Mouse (Mus musculus): Measurements from ENCODE around the gene Pde4dip. TPM values are rescaled to one million over a fixed set of nuclear protein-coding genes. Genes with fewer than 3 reads are reported as not detected.

Gene Pde4dip
- polyA plus RNA-seq, 1 experiment: 0.01 TPM

DNA sequence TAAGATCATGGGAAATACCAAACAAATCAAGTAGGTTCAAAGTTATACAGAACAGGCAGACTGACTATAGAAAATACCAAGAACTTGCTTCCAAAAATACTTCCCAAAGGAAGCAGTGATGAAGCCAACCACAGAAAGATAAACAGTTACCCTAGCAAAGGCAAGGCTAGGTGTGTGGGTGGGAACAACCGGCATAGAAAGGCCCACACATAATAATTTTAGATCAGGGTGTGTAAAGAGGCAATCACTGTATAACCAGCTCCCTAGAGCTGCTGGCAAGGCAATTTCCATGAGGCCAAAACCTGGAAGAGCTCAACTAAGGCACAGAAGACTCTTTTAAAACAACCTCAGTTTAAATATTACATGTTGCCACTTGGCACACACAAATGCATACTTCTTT, 29.1 kb downstream of the Pde4dip start:
- Histone ChIP-seq H3K4me1 (ENCODE audit: control insufficient read depth) (no peaks in the 10 kb centered on the region), H3K4me3 (replicated peaks) (no peak overlapping the region), H3K9me3 (ENCODE audit: control insufficient read depth, low read length) (no peaks in the 10 kb centered on the region), H3K27me3 (ENCODE audit: control insufficient read depth) (no peaks in the 10 kb centered on the region), H3K36me3 (ENCODE audit: control insufficient read depth) (no peaks in the 10 kb centered on the region)
- TF ChIP-seq GATA1 (IDR thresholded peaks at IDR 0.05; ENCODE audit: low read length) (no peak), TAL1 (IDR thresholded peaks at IDR 0.05; ENCODE audit: low read length) (no peak)

DNA sequence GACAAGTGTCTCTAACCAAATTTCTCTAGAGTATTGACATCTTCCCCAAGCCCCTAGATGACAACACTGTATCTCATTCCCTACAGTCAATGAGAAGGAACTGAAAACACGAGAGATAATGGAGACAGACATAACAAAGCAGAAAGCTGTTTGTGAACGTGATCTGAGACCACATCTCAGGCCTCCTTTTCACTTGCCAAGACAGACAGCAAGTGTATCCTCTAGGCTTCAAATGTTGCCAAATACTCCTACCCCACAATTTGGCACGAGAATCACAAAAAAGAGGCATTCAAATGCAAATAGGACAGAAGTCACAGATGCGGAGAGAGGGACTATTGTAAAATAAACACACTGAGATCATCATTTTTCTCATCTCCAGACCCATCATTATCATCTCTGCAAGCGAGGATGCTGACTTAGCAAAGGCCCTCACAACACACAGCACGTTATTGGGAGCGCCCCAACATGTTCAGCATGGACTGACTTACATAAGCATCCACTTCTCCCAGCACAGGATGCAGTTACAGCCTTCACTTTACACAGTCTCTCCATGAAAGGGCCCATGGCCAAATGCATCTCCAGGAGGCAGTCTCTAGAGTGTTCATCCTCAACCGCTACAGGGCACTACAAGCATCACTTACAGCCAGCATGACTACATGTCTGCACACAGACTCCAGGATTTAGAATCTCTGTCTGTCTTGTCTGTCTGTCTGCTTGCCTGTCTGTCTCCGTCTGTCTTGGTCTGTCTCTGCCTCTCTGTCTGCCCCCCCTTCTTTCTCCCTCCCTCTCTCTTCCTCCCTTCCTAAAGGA, 33.7 kb downstream of the Pde4dip start:
- TF ChIP-seq TAL1 (IDR thresholded peaks at IDR 0.05; ENCODE audit: low read length) (no peak), GATA1 (IDR thresholded peaks at IDR 0.05; ENCODE audit: low read length) (no peak)
- Histone ChIP-seq H3K4me3 (replicated peaks) (no peak overlapping the region), H3K36me3 (ENCODE audit: control insufficient read depth) (no peaks in the 10 kb centered on the region), H3K27me3 (ENCODE audit: control insufficient read depth) (no peaks in the 10 kb centered on the region), H3K9me3 (ENCODE audit: control insufficient read depth, low read length) (no peaks in the 10 kb centered on the region), H3K4me1 (ENCODE audit: control insufficient read depth) (no peaks in the 10 kb centered on the region)

DNA sequence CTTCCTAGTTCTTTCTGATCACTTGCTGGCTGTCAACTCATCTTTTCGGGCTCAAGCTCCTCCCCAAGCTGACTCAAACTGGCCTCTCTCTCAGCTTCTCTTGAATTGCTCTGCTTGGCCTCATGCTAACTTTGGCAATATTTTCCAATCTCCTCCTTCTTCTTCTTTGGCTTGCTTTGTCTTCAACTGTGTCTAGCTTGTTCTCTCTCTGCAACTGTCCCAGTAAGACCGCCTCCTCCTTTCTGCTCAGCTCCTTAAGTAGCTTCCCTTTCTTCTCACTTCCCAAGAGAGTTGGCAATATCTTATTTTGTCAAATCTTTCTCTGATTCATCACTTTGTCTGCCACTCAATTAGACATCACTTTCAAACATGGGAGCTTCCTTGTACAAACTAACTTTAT, 36.7 kb downstream of the Pde4dip start:
- Histone ChIP-seq H3K36me3 (ENCODE audit: control insufficient read depth) (no peaks in the 10 kb centered on the region), H3K9me3 (ENCODE audit: control insufficient read depth, low read length) (no peaks in the 10 kb centered on the region), H3K27me3 (ENCODE audit: control insufficient read depth) (no peaks in the 10 kb centered on the region), H3K4me1 (ENCODE audit: control insufficient read depth) (no peaks in the 10 kb centered on the region), H3K4me3 (replicated peaks) (no peak overlapping the region)
- TF ChIP-seq GATA1 (IDR thresholded peaks at IDR 0.05; ENCODE audit: low read length) (no peak), TAL1 (IDR thresholded peaks at IDR 0.05; ENCODE audit: low read length) (no peak)

DNA sequence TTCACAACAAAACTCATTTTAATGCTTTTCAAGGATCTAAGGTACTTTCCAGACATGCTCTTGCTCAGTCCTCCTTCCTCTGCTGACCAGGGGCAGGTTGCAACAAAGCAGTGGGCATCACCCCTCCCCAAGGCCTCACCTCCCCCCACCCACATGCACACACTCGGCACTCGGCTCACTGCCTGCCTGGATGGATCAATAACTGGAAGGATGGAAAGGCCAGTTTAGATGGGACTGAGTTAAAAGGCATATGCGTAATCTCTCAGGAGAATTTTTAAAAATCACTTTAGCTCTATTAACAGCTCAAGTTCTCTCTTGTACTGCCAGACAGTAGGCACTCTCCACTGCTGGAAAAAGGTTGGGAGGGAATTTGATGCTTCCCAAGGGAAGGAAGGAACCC, 40.9 kb downstream of the Pde4dip start:
- no peaks in the 10 kb centered on the region for H3K27me3 ChIP-seq (ENCODE audit: control insufficient read depth)
- H3K4me3 ChIP-seq (replicated peaks): no peak overlapping the region
- TF ChIP-seq GATA1 (IDR thresholded peaks at IDR 0.05; ENCODE audit: low read length) (no peak), TAL1 (IDR thresholded peaks at IDR 0.05; ENCODE audit: low read length) (no peak)
- no peaks in the 10 kb centered on the region for H3K36me3 ChIP-seq (ENCODE audit: control insufficient read depth)
- no peaks in the 10 kb centered on the region for H3K4me1 ChIP-seq (ENCODE audit: control insufficient read depth)
- no peaks in the 10 kb centered on the region for H3K9me3 ChIP-seq (ENCODE audit: control insufficient read depth, low read length)

DNA sequence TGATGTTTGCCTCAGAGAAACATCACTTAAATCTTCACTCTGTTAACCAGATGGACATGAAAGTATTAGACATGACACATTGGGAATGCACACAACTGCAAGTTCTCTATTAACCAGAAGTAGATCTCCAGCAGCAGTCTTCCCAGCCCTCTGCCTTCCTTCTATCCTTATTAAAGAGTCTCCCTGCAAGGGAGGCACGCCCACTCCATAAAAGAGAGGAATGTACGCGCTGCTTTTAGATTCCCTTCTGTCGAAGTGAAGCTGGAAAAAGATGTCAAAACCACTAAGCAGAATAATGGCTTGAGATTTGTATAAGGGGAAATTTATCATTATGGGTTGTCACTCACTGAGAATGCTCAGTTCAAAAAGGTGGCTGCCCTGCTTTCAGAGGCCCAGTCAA, 42.1 kb downstream of the Pde4dip start:
- no peaks in the 10 kb centered on the region for H3K36me3 ChIP-seq (ENCODE audit: control insufficient read depth)
- H3K9me3 ChIP-seq (ENCODE audit: control insufficient read depth, low read length): no peaks in the 10 kb centered on the region
- no peaks in the 10 kb centered on the region for H3K4me1 ChIP-seq (ENCODE audit: control insufficient read depth)
- no peaks in the 10 kb centered on the region for H3K27me3 ChIP-seq (ENCODE audit: control insufficient read depth)
- H3K4me3 ChIP-seq (replicated peaks): no peak overlapping the region
- TF ChIP-seq TAL1 (IDR thresholded peaks at IDR 0.05; ENCODE audit: low read length): no peak
- no peak for TF ChIP-seq GATA1 (IDR thresholded peaks at IDR 0.05; ENCODE audit: low read length)

DNA sequence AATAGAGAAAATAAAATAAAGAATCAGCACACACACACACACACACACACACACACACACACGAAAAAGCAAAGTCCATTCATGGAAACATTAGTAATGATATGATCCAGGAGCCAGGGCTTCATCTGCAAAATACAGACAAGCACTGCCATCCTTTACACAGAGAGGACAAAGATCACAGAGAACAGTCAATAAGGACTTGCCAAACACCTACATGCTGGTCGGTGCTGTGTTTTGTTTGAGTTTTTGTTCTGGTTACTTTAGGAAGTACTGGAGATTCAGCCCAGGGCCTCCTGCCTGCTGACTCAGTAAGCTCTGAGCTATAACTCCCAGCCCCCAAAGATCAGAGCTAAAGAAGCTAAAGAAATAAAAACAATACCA, 43.7 kb downstream of the Pde4dip start:
- H3K27me3 ChIP-seq (ENCODE audit: control insufficient read depth): no peaks in the 10 kb centered on the region
- no peaks in the 10 kb centered on the region for H3K4me1 ChIP-seq (ENCODE audit: control insufficient read depth)
- H3K4me3 ChIP-seq (replicated peaks): no peak overlapping the region
- H3K36me3 ChIP-seq (ENCODE audit: control insufficient read depth): no peaks in the 10 kb centered on the region
- TF ChIP-seq TAL1 (IDR thresholded peaks at IDR 0.05; ENCODE audit: low read length) (no peak), GATA1 (IDR thresholded peaks at IDR 0.05; ENCODE audit: low read length) (no peak)
- H3K9me3 ChIP-seq (ENCODE audit: control insufficient read depth, low read length): no peaks in the 10 kb centered on the region

DNA sequence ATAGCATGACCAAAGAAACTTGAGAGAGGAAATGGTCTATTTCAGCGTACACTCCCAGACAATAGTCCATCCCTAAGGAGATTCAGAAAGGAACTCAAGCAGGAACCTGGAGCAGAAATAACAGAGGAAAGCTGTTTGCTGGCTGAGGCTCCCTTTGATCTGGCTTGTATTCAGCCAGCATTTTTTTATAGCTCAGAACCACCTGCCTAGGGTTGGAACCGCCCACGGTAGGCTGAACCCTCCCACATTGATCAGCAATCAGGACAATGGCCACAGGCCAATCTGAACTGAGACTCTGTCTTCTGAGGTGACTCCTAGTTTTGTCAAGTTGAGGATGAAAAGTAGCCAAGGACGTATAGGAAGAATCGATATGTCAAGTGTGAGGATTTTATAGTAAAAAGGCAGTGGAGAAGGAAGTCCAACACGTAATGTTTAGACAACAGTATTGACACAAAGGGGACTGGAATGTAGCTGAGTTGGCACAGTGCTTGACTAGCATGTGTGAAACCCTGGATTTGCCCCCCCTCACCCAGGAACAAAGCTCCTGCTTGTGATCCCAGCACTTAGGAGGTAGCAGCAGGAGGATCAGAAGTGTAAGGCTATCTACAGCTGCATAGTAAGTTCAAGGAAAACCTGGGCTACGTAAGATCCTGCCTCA, 44.2 kb downstream of the Pde4dip start:
- H3K4me3 ChIP-seq (replicated peaks): no peak overlapping the region
- H3K9me3 ChIP-seq (ENCODE audit: control insufficient read depth, low read length): no peaks in the 10 kb centered on the region
- no peaks in the 10 kb centered on the region for H3K27me3 ChIP-seq (ENCODE audit: control insufficient read depth)
- H3K4me1 ChIP-seq (ENCODE audit: control insufficient read depth): no peaks in the 10 kb centered on the region
- H3K36me3 ChIP-seq (ENCODE audit: control insufficient read depth): no peaks in the 10 kb centered on the region
- TF ChIP-seq TAL1 (IDR thresholded peaks at IDR 0.05; ENCODE audit: low read length) (no peak), GATA1 (IDR thresholded peaks at IDR 0.05; ENCODE audit: low read length) (no peak)

DNA sequence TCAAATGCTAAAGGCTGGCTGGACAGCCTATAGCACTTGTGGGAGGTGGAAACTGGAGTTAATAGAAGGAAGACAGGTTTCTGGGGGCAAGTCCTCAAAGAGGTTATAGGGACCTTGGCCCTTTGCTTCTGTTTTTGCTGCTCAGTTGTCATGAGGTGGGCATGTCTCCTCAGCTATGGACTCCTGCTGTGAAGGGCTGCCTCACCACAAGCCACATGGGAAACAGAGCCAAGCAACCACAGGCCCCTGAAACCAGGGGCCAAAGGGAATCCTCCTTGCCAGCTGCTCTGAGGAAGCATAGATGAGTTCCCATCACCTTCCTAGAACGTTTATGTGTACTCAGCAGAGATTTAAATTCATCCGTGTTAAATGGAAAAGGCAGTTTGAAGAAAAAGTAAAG, 45.9 kb downstream of the Pde4dip start:
- Histone ChIP-seq H3K9me3 (ENCODE audit: control insufficient read depth, low read length) (no peaks in the 10 kb centered on the region), H3K36me3 (ENCODE audit: control insufficient read depth) (no peaks in the 10 kb centered on the region), H3K4me3 (replicated peaks) (no peak overlapping the region), H3K27me3 (ENCODE audit: control insufficient read depth) (no peaks in the 10 kb centered on the region), H3K4me1 (ENCODE audit: control insufficient read depth) (no peaks in the 10 kb centered on the region)
- TF ChIP-seq GATA1 (IDR thresholded peaks at IDR 0.05; ENCODE audit: low read length): no peak
- no peak for TF ChIP-seq TAL1 (IDR thresholded peaks at IDR 0.05; ENCODE audit: low read length)

DNA sequence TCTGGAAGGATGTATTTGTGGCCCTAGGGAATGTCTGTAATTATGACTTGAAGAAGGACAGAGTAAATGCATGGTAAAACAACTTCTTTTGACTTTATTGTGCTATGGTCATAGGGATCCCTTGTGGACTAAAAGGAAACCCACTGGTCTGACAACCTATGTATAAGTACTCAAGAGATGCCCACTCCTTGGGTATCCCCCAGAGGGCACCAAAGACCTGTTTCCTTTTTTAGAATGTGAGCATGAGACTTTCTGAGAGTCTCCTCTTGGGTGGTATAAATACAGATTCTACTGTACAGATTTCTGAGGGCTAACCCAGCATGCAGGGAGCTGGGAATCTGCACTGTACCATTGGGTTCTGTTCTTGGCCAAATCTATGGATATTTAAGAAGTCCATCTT, 48.1 kb downstream of the Pde4dip start:
- H3K4me3 ChIP-seq (replicated peaks): no peak overlapping the region
- TF ChIP-seq GATA1 (IDR thresholded peaks at IDR 0.05; ENCODE audit: low read length) (no peak), TAL1 (IDR thresholded peaks at IDR 0.05; ENCODE audit: low read length) (no peak)
- H3K27me3 ChIP-seq (ENCODE audit: control insufficient read depth): no peaks in the 10 kb centered on the region
- no peaks in the 10 kb centered on the region for H3K9me3 ChIP-seq (ENCODE audit: control insufficient read depth, low read length)
- H3K36me3 ChIP-seq (ENCODE audit: control insufficient read depth): no peaks in the 10 kb centered on the region
- no peaks in the 10 kb centered on the region for H3K4me1 ChIP-seq (ENCODE audit: control insufficient read depth)

Data from erythroblast, embryonic 14.5 days (primary cell).